Mouse (Mus musculus): ENCODE measurements around the gene H2-M10.4. TPM values are rescaled to one million over a fixed set of nuclear protein-coding genes. Genes with fewer than 3 reads are reported as not detected.

H2-M10.4 gene
- polyA plus RNA-seq, 1 experiment from 2014 or later = not detected

Other genes starting within 250 kb of the H2-M10.4 start
- 75.8 and 84.7 TPM in 2 replicates for gene Rpp21, start 204.3 kb downstream of the H2-M10.4 start, polyA plus RNA-seq (2016; fragmentation: Nextera tagmentation; extraction: Ambion mirVana)
- gene Trim39, start 190.1 kb downstream of the H2-M10.4 start, polyA plus RNA-seq (2016; fragmentation: Nextera tagmentation; extraction: Ambion mirVana) = 22.2 and 23.3 TPM in 2 replicates
- 0.18 TPM in 1 of 2 replicates, not detected in the other for gene H2-M10.2, start 175.8 kb downstream of the H2-M10.4 start, polyA plus RNA-seq (2016; fragmentation: Nextera tagmentation; extraction: Ambion mirVana)
- not detected in 2 replicates for gene H2-M10.1, start 136.2 kb downstream of the H2-M10.4 start, polyA plus RNA-seq (2016; fragmentation: Nextera tagmentation; extraction: Ambion mirVana)
- gene H2-M10.3, start 93.9 kb downstream of the H2-M10.4 start, polyA plus RNA-seq (2016; fragmentation: Nextera tagmentation; extraction: Ambion mirVana) = not detected in 2 replicates
- gene H2-M11, start 84.7 kb upstream of the H2-M10.4 start, polyA plus RNA-seq (2016; fragmentation: Nextera tagmentation; extraction: Ambion mirVana) = not detected in 2 replicates
- not detected in 2 replicates for gene H2-M9, start 180.3 kb upstream of the H2-M10.4 start, polyA plus RNA-seq (2016; fragmentation: Nextera tagmentation; extraction: Ambion mirVana)
- gene H2-M1, start 209.9 kb upstream of the H2-M10.4 start, polyA plus RNA-seq (2016; fragmentation: Nextera tagmentation; extraction: Ambion mirVana) = not detected in 2 replicates